Mouse (Mus musculus): Measurements from ENCODE around the gene Cep131.

GRCm38 (mm10) chr11:120090661-120091060, 4.0 kb upstream of the Cep131 start:
- no peak for TF ChIP-seq POLR2AphosphoS2 (IDR thresholded peaks at IDR 0.05; ENCODE audit: low read depth, low read length)
- TF ChIP-seq MAZ (IDR thresholded peaks at IDR 0.05; ENCODE audit: low read depth, low read length) = no peak
- TF ChIP-seq POLR2A (IDR thresholded peaks at IDR 0.05; ENCODE audit: low read depth, low read length) = no peak
- no peak for TF ChIP-seq E2F4 (IDR thresholded peaks at IDR 0.05; ENCODE audit: insufficient replicate concordance, low read depth, low read length)
- TF ChIP-seq EP300 (IDR thresholded peaks at IDR 0.05; ENCODE audit: low read length) = no peak
- TF ChIP-seq MAFK (IDR thresholded peaks at IDR 0.05; ENCODE audit: insufficient replicate concordance, low read length) = no peak
- TF ChIP-seq ZNF384 (IDR thresholded peaks at IDR 0.05; ENCODE audit: low read depth, low read length) = no peak
- TF ChIP-seq CTCF (conservative IDR thresholded peaks at IDR 0.05 in 1 of 2, IDR thresholded peaks at IDR 0.05 in 1 of 2; ENCODE audit: low read depth in 2 of 2, low read length in 2 of 2) = no peak

Data from CH12.LX (cell line).